Comparison of ENCODE assay signal across 18 mouse cellular contexts in the genomic region with DNA sequence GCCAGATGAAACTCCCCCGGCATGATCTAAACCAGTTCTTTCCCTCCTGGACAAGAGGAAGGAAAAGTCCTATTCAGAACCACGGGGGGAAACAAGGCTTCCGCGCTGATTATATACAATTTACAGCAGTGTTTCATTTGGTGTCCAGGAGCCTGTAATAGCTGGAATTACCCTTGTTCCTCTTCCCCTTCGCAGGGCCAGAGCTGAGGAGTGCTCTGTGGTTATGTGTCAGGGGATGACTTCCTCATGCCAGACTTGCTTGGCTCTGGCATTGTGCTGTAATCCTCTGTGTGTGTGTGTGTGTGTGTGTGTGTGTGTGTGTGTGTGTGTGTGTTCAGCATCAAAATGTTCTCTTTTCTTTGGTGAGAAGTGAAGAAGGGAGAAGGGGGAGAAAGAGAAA. TPM values are rescaled to one million over a fixed set of nuclear protein-coding genes. Genes with fewer than 3 reads are reported as not detected.
DNase-seq lines count a peak whose midpoint lies in the region; ATAC-seq and TF ChIP-seq lines count a peak whose summit lies in the region.
"Had no signal": no experiment of that assay in that cellular context is flagged by ENCODE, and none has a peak within 500 bp of the region (broad histone marks: within the 10 kb centered on the region; RNA-seq: fewer than 3 reads in every experiment).

No protein-coding gene starts in this region.

- TF ChIP-seq POLR2A in kidney, adult 2 months (IDR thresholded peaks at IDR 0.05; ENCODE audit: low read depth, low read length): no peak

- no peaks in the 10 kb centered on the region for H3K9me3 ChIP-seq in kidney, embryonic 16.5 days (ENCODE audit: low read length)
- H3K9me3 ChIP-seq: forebrain, embryonic 13.5 days; heart, embryonic 10.5 days; liver, embryonic 13.5 days; midbrain, embryonic 12.5 days; neural tube, embryonic 12.5 days had no signal

- ATAC-seq in kidney, embryonic 16.5 days (ENCODE audit: low FRiP score, low TSS enrichment): no peak
- peak; percentile 97 to 99 for ATAC-seq in hematopoietic stem cell, adult 5-6 weeks (replicated peaks in 1 of 2; ENCODE audit: insufficient read depth in 1 of 2, low FRiP score in 2 of 2, low TSS enrichment in 1 of 2, low read depth in 1 of 2, poor library complexity in 2 of 2, severe bottlenecking in 2 of 2)
- ATAC-seq in megakaryocyte, adult 5-6 weeks (ENCODE audit: poor library complexity, severe bottlenecking): peak; percentile 99
- ATAC-seq: forebrain, embryonic 13.5 days; hindbrain, postnatal 0 days had no signal

- no peak for TF ChIP-seq CTCF in kidney, adult 2 months (conservative IDR thresholded peaks at IDR 0.05; ENCODE audit: insufficient read depth, insufficient read length, low read depth, low read length)

- H3K4me3 ChIP-seq in kidney, adult 2 months (ENCODE audit: insufficient read depth, low read depth, low read length): no peak overlapping the region
- no peak overlapping the region for H3K4me3 ChIP-seq in kidney, embryonic 16.5 days (ENCODE audit: low read length)
- H3K4me3 ChIP-seq: forebrain, embryonic 13.5 days; heart, embryonic 10.5 days; liver, embryonic 13.5 days; midbrain, embryonic 12.5 days; neural tube, embryonic 12.5 days had no signal

- DNase-seq in kidney, adult 2 months: peak; percentile 2
- peak; percentile 50 for DNase-seq in MEL-GATA-1-ER (ENCODE audit: extremely low read depth, low read depth)
- DNase-seq in cerebellum, postnatal 10 days: no peak
- DNase-seq in kidney, postnatal 36 days: no peak
- DNase-seq: adrenal gland, adult 8-10 months; kidney, adult 9 months; liver, embryonic 13.5 days; right cerebral cortex, postnatal 4 days had no signal

- no peaks in the 10 kb centered on the region for H3K4me1 ChIP-seq in kidney, adult 2 months (ENCODE audit: control insufficient read depth, insufficient read depth, low read length)
- H3K4me1 ChIP-seq in kidney, embryonic 16.5 days (ENCODE audit: insufficient read depth, low read length): no peaks in the 10 kb centered on the region
- H3K4me1 ChIP-seq: forebrain, embryonic 13.5 days; heart, embryonic 10.5 days; liver, embryonic 13.5 days; midbrain, embryonic 12.5 days; neural tube, embryonic 12.5 days had no signal

- H3K27me3 ChIP-seq in kidney, adult 2 months (replicated peaks; ENCODE audit: control insufficient read depth, insufficient read depth, low read length): peaks cover under 1% of the 10 kb centered on the region; the same call in 1 of the 2 replicates
- H3K27me3 ChIP-seq in kidney, embryonic 16.5 days (ENCODE audit: insufficient read depth, low read length): no peaks in the 10 kb centered on the region
- H3K27me3 ChIP-seq: forebrain, embryonic 13.5 days; liver, embryonic 13.5 days; midbrain, embryonic 12.5 days; neural tube, embryonic 12.5 days had no signal

- no peak overlapping the region for H3K9ac ChIP-seq in kidney, embryonic 16.5 days (replicated peaks; ENCODE audit: low read length)
- H3K9ac ChIP-seq: forebrain, embryonic 13.5 days; liver, embryonic 13.5 days; midbrain, embryonic 12.5 days; neural tube, embryonic 12.5 days had no signal

- no peaks in the 10 kb centered on the region for H3K36me3 ChIP-seq in kidney, adult 2 months (ENCODE audit: control insufficient read depth, insufficient read depth, low read length)
- H3K36me3 ChIP-seq in kidney, embryonic 16.5 days (ENCODE audit: insufficient read depth, low read length): no peaks in the 10 kb centered on the region
- H3K36me3 ChIP-seq: heart, embryonic 10.5 days; liver, embryonic 13.5 days; midbrain, embryonic 12.5 days; neural tube, embryonic 12.5 days had no signal

- WGBS in kidney, adult 2 months: 60% methylated on average over 5 of the region's 5 CpGs
- 71% methylated on average over 5 of the region's 5 CpGs for WGBS in kidney, embryonic 16.5 days

- H3K4me2 ChIP-seq in kidney, embryonic 16.5 days (replicated peaks; ENCODE audit: low read depth, low read length): no peak overlapping the region
- H3K4me2 ChIP-seq: forebrain, embryonic 13.5 days; liver, embryonic 13.5 days; midbrain, embryonic 12.5 days; neural tube, embryonic 12.5 days had no signal

- no peak overlapping the region for H3K27ac ChIP-seq in kidney, adult 2 months (ENCODE audit: insufficient read depth, low read depth, low read length)
- H3K27ac ChIP-seq in kidney, embryonic 16.5 days (ENCODE audit: low read length): no peak overlapping the region
- H3K27ac ChIP-seq: forebrain, embryonic 13.5 days; heart, embryonic 10.5 days; hindbrain, postnatal 0 days; liver, embryonic 13.5 days; midbrain, embryonic 12.5 days; neural tube, embryonic 12.5 days had no signal

RNA-seq across cellular contexts. Expression of a gene that starts 19.0 kb away (rescaled TPM):
- 0.02 TPM in 1 of 2 replicates, not detected in the other for polyA plus RNA-seq in kidney, adult 2 months (2012; rRNA removed)
- polyA plus RNA-seq in kidney, embryonic 16.5 days (2015; fragmentation: Nextera tagmentation; extraction: Ambion mirVana): 0.04 and 0.05 TPM in 2 replicates
- total RNA-seq in hematopoietic stem cell, adult 5-6 weeks (2017): not detected in 2 replicates
- total RNA-seq in megakaryocyte, adult 5-6 weeks (2015): not detected in 2 replicates
- not detected in 2 replicates for total RNA-seq in megakaryocyte, adult 5-6 weeks (2017)
- total RNA-seq: adrenal gland, adult 8-10 months; hindbrain, postnatal 0 days; left cerebral cortex, postnatal 25 days had no signal
- polyA plus RNA-seq: forebrain, embryonic 13.5 days; hindbrain, postnatal 0 days; midbrain, embryonic 12.5 days; thymus, postnatal 0 days had no signal

RNA-seq across cellular contexts. Expression of a gene that starts 56.6 kb away (rescaled TPM):
- polyA plus RNA-seq in kidney, adult 2 months (2012; rRNA removed): 5.9 and 8.7 TPM in 2 replicates
- 18.6 and 19.4 TPM in 2 replicates for polyA plus RNA-seq in kidney, embryonic 16.5 days (2015; fragmentation: Nextera tagmentation; extraction: Ambion mirVana)
- 26.1 and 53.5 TPM in 2 replicates for total RNA-seq in hematopoietic stem cell, adult 5-6 weeks (2017)
- total RNA-seq in megakaryocyte, adult 5-6 weeks (2015): 48.4 and 53.0 TPM in 2 replicates
- total RNA-seq in megakaryocyte, adult 5-6 weeks (2017): 43.6 and 49.8 TPM in 2 replicates

RNA-seq across cellular contexts. Expression of a gene that starts 57.0 kb away (rescaled TPM):
- 0.54 and 0.75 TPM in 2 replicates for polyA plus RNA-seq in kidney, adult 2 months (2012; rRNA removed)
- polyA plus RNA-seq in kidney, embryonic 16.5 days (2015; fragmentation: Nextera tagmentation; extraction: Ambion mirVana): 51.5 and 56.8 TPM in 2 replicates
- 112 and 143 TPM in 2 replicates for total RNA-seq in hematopoietic stem cell, adult 5-6 weeks (2017)
- 36.9 and 42.5 TPM in 2 replicates for total RNA-seq in megakaryocyte, adult 5-6 weeks (2015)
- 135 and 170 TPM in 2 replicates for total RNA-seq in megakaryocyte, adult 5-6 weeks (2017)

Comparison
In these comparisons a context has a peak if more than half of its experiments do, and no peak if none do; other contexts are left out.
1. DNase-seq: peak in kidney, adult 2 months (single experiment) and MEL-GATA-1-ER (single experiment); none in cerebellum, postnatal 10 days (0 of 2) and kidney, postnatal 36 days (0 of 2).